Mouse (Mus musculus): Measurements from ENCODE around the gene Rps11. TPM values are rescaled to one million over a fixed set of nuclear protein-coding genes. Genes with fewer than 3 reads are reported as not detected.
A peak's percentile ranks its signal among the peaks of the same experiment; 100 is the strongest.
"Not testable (repeated sequence)": the region's sequence is repeated elsewhere in the genome, so short reads cannot be mapped to it uniquely, and the experiment has no call there.

Gene Rps11
- polyA plus RNA-seq, 1 experiment from 2014 or later, result 1,135 TPM

DNA sequence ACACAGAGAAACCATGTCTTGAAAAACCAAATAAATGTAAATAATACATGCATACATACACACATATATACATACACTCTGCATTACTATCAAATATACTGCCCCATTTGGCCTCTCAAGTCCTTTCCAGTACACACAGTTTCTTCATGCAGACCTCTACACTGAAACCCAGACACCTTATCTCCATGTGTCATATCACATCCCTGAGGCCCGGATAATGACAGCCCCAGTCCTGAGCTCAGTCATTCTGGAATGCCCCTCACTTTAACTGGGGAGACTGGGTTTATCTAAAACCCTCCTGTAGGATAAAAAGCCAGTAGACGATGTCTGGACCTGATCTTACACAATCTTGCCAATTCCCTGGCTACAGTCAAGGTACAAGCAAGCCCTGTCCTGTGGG is 10.8 kb downstream of the Rps11 start:
- no peaks in the 10 kb centered on the region for H3K4me1 ChIP-seq
- no peaks in the 10 kb centered on the region for H3K9me3 ChIP-seq (replicated peaks)
- no peak overlapping the region for H3K27ac ChIP-seq
- H3K4me3 ChIP-seq, result no peak overlapping the region
- H3K27me3 ChIP-seq, result no peaks in the 10 kb centered on the region
- H3K9ac ChIP-seq, result no peak overlapping the region
- no peak for ATAC-seq (ENCODE audit: low FRiP score)
- 87% methylated on average over 2 of the region's 2 CpGs for WGBS
- H3K36me3 ChIP-seq, result peaks cover 9% of the 10 kb centered on the region
- no peak overlapping the region for H3K4me2 ChIP-seq (replicated peaks)

GRCm38 (mm10) chr7:45112529-45112928 is 11.7 kb downstream of the Rps11 start:
- no peak overlapping the region for H3K4me2 ChIP-seq (replicated peaks)
- 61% methylated on average over 3 of the region's 3 CpGs for whole genome bisulfite sequencing
- peaks cover 1% of the 10 kb centered on the region; the same call in 1 of the 2 replicates for H3K36me3 ChIP-seq
- H3K9me3 ChIP-seq (replicated peaks), result no peaks in the 10 kb centered on the region
- no peaks in the 10 kb centered on the region for H3K27me3 ChIP-seq
- no peak for ATAC-seq (ENCODE audit: low FRiP score)
- no peak overlapping the region for H3K9ac ChIP-seq
- H3K4me1 ChIP-seq, result no peaks in the 10 kb centered on the region
- no peak overlapping the region for H3K27ac ChIP-seq
- no peak overlapping the region for H3K4me3 ChIP-seq

DNA sequence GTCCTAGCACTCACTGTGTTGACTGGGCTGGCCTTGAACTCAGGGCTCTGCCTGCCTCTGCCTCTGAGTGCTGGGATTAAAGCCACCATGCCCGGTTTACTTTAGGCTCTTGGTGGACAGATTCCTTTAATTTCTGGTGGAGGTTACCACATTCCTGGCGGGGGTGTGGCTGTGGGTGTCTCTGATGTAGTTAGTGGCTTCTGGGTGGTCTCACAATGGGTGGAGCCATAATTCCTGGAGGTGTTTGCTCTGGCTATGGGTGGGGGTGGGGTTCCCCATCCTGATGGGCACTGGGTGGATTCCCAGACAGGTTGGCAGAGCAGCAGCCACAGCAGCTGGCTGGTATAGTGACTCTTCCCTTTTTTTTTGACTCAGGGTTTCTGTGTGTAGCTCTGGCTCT is 12.3 kb downstream of the Rps11 start:
- Histone ChIP-seq H3K36me3 (no peaks in the 10 kb centered on the region), H3K27me3 (no peaks in the 10 kb centered on the region), H3K27ac (no peak overlapping the region), H3K4me2 (replicated peaks) (no peak overlapping the region), H3K9me3 (replicated peaks) (no peaks in the 10 kb centered on the region), H3K4me3 (no peak overlapping the region), H3K4me1 (no peaks in the 10 kb centered on the region), H3K9ac (no peak overlapping the region)
- no peak for ATAC-seq (ENCODE audit: low FRiP score)
- WGBS, result 73% methylated on average over 2 of the region's 2 CpGs

- H3K4me2 ChIP-seq (replicated peaks); H3K36me3 ChIP-seq; H3K9ac ChIP-seq; H3K27ac ChIP-seq; ATAC-seq (ENCODE audit: low FRiP score); H3K9me3 ChIP-seq (replicated peaks); H3K4me3 ChIP-seq; H3K4me1 ChIP-seq; H3K27me3 ChIP-seq: not testable (repeated sequence)
- 89% methylated on average over 4 of the region's 4 CpGs for WGBS
Observed at GRCm38 (mm10) chr7:45110089-45110488, 14.2 kb downstream of the Rps11 start.

GRCm38 (mm10) chr7:45107052-45107645 is 17.1 kb downstream of the Rps11 start:
- no peak for ATAC-seq (ENCODE audit: low FRiP score)
- H3K4me2 ChIP-seq (replicated peaks), result no peak overlapping the region
- H3K9me3 ChIP-seq (replicated peaks), result no peaks in the 10 kb centered on the region
- H3K36me3 ChIP-seq, result no peaks in the 10 kb centered on the region
- H3K4me1 ChIP-seq, result 0 out of 2 replicates have a peak, but pooled peaks cover 5% of the 10 kb centered on the region
- 50% methylated on average over 5 of the region's 5 CpGs for WGBS
- no peak overlapping the region for H3K27ac ChIP-seq
- H3K27me3 ChIP-seq, result no peaks in the 10 kb centered on the region
- no peak overlapping the region for H3K9ac ChIP-seq
- no peak overlapping the region for H3K4me3 ChIP-seq

DNA sequence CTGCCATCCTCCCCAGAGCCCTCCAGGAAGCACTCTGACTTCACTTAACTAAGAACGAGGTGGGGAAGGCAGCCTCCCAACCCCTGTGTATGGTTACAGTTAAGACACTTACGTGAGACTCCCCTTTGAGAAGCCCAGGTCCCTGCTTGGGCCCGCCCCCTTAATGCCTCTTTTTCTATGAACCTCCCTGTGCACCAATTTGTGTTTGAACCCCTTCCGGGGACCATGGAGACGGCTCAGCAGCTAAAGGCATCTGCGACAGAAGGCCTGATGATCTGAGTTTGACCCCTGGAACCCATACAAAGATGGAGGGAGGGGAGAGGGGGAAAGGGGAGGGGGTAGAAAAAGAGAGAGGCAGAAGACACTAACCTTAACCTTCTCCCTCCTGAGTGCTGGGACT is 17.8 kb downstream of the Rps11 start:
- Histone ChIP-seq H3K4me3 (no peak overlapping the region), H3K9ac (no peak overlapping the region), H3K27ac (no peak overlapping the region), H3K36me3 (no peaks in the 10 kb centered on the region), H3K9me3 (replicated peaks) (no peaks in the 10 kb centered on the region), H3K4me2 (replicated peaks) (no peak overlapping the region), H3K27me3 (no peaks in the 10 kb centered on the region), H3K4me1 (0 out of 2 replicates have a peak, but pooled peaks cover 5% of the 10 kb centered on the region)
- no peak for ATAC-seq (ENCODE audit: low FRiP score)
- WGBS, result 28% methylated on average over 6 of the region's 6 CpGs

- Histone ChIP-seq H3K36me3 (no peaks in the 10 kb centered on the region), H3K4me2 (replicated peaks) (no peak overlapping the region), H3K27ac (no peak overlapping the region), H3K9ac (no peak overlapping the region), H3K27me3 (no peaks in the 10 kb centered on the region), H3K9me3 (replicated peaks) (no peaks in the 10 kb centered on the region), H3K4me3 (no peak overlapping the region), H3K4me1 (0 out of 2 replicates have a peak, but pooled peaks cover 5% of the 10 kb centered on the region)
- WGBS, result 82% methylated on average over 8 of the region's 8 CpGs
- ATAC-seq (ENCODE audit: low FRiP score), result no peak
Observed at GRCm38 (mm10) chr7:45105491-45105890, 18.7 kb downstream of the Rps11 start.

DNA sequence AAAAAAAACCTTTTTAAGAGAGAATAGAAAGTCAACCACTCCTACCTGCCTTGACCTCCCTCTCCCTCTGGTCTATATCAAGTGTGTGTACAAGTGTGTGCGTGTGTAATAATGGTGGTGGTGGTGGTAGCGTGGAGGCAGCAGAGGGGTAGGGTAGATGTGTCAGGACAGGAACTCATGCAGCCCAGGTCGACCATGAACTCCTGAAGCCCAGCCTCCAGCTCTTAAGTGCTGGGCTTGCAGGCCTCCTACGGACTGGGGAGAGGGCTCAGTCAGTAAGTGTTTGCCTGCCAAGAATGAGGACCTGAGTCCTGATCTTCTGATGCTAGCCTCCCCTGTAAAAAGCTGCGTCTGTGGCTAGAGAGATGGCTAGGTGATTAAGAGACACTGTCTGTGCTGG is 19.3 kb downstream of the Rps11 start:
- no peaks in the 10 kb centered on the region for H3K27me3 ChIP-seq
- no peak overlapping the region for H3K9ac ChIP-seq
- no peaks in the 10 kb centered on the region for H3K9me3 ChIP-seq (replicated peaks)
- no peak overlapping the region for H3K4me3 ChIP-seq
- no peak overlapping the region for H3K27ac ChIP-seq
- H3K4me1 ChIP-seq, result 0 out of 2 replicates have a peak, but pooled peaks cover 5% of the 10 kb centered on the region
- no peak overlapping the region for H3K4me2 ChIP-seq (replicated peaks)
- WGBS, result 86% methylated on average over 5 of the region's 5 CpGs
- ATAC-seq (ENCODE audit: low FRiP score), result no peak
- H3K36me3 ChIP-seq, result no peaks in the 10 kb centered on the region

- 0 out of 2 replicates have a peak, but pooled peaks cover 5% of the 10 kb centered on the region for H3K4me1 ChIP-seq
- H3K4me2 ChIP-seq (replicated peaks), result peak within 1 kb of the TSS; percentile 13
- no peaks in the 10 kb centered on the region for H3K36me3 ChIP-seq
- WGBS, result 79% methylated on average over 7 of the region's 7 CpGs
- 0 out of 2 replicates have a peak within 1 kb of the TSS, but pooled peaks have one; percentile 24 for H3K27ac ChIP-seq
- no peak for ATAC-seq (ENCODE audit: low FRiP score)
- H3K9ac ChIP-seq, result no peak within 1 kb of the TSS
- no peaks in the 10 kb centered on the region for H3K9me3 ChIP-seq (replicated peaks)
- H3K27me3 ChIP-seq, result no peaks in the 10 kb centered on the region
- no peak within 1 kb of the TSS for H3K4me3 ChIP-seq
Observed at GRCm38 (mm10) chr7:45103652-45104180, 20.5 kb downstream of the Rps11 start, which contains the start of gene Fcgrt. Gene Fcgrt (minus strand): TSS chr7:45103851.

DNA sequence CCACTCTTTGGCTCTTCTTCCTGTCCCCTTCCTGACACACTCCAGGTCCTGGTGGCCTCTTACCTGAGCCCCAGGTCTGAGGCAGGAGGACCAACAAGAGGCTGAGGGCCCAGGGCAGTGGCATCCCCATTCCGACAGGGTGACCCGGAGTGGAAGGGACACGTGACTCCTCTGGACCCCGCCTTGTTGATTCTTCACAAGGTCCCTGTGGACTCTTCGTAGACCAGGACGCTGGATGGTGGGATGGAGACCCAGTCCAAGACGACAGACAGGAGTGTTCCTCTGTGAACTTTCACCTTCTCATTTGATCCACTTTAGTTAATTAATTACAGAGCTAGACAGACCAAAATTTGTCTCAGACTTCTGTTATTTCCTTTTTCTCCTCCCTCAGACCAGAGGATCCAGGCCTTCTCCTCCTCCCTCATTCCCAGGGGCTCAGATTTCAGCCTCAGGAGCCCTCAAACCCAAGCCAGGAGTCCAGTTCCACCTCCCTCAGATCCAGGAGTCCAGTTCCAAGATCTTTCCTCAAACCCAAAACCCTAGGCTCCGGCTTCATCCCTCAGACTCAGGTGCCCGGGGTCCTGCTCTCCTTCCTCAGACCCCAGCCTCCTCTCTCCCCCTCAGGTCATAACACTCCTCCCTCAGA is 21.2 kb downstream of the Rps11 start:
- Histone ChIP-seq H3K4me1 (0 out of 2 replicates have a peak, but pooled peaks cover 5% of the 10 kb centered on the region), H3K4me2 (replicated peaks) (peak overlapping the region; percentile 13), H3K9ac (no peak overlapping the region), H3K27ac (0 out of 2 replicates have a peak overlapping the region, but pooled peaks have one; percentile 24), H3K27me3 (no peaks in the 10 kb centered on the region), H3K4me3 (no peak overlapping the region), H3K36me3 (no peaks in the 10 kb centered on the region), H3K9me3 (replicated peaks) (no peaks in the 10 kb centered on the region)
- ATAC-seq (ENCODE audit: low FRiP score), result no peak
- WGBS, result 65% methylated on average over 9 of the region's 9 CpGs

DNA sequence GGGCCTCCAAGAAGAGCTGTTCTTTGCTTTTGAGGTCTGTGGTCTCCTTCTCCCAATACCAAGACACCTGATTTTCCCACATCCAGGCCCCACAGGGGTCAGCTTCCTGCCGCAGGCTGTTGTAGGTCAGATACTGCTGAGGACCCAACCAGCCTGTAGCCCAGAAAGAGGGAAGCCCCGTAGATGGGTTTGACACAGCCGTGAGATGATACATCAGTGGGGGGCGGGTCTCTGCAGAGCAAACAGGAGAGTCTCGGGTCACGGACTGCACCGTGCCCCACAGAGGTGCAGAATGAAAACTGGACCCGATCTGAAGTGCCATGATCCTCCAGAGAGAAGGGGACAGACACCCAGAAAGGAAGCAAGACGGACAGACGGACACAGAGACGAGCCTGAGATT is 21.8 kb downstream of the Rps11 start:
- no peak for ATAC-seq (ENCODE audit: low FRiP score)
- H3K9me3 ChIP-seq (replicated peaks), result no peaks in the 10 kb centered on the region
- H3K36me3 ChIP-seq, result no peaks in the 10 kb centered on the region
- 0 out of 2 replicates have a peak, but pooled peaks cover 5% of the 10 kb centered on the region for H3K4me1 ChIP-seq
- H3K4me2 ChIP-seq (replicated peaks), result no peak overlapping the region
- no peak overlapping the region for H3K4me3 ChIP-seq
- H3K27ac ChIP-seq, result no peak overlapping the region
- 90% methylated on average over 11 of the region's 11 CpGs for WGBS
- H3K9ac ChIP-seq, result no peak overlapping the region
- no peaks in the 10 kb centered on the region for H3K27me3 ChIP-seq

- no peak for ATAC-seq (ENCODE audit: low FRiP score)
- WGBS, result 95% methylated on average over 6 of the region's 6 CpGs
- Histone ChIP-seq H3K36me3 (no peaks in the 10 kb centered on the region), H3K27me3 (no peaks in the 10 kb centered on the region), H3K4me3 (no peak overlapping the region), H3K9ac (no peak overlapping the region), H3K27ac (no peak overlapping the region), H3K9me3 (replicated peaks) (no peaks in the 10 kb centered on the region), H3K4me1 (no peaks in the 10 kb centered on the region), H3K4me2 (replicated peaks) (no peak overlapping the region)
Observed at GRCm38 (mm10) chr7:45100046-45100445, 24.2 kb downstream of the Rps11 start.
